Mouse (Mus musculus) C2C12 (cell line): Measurements from ENCODE around the gene Bzw1. TPM values are rescaled to one million over a fixed set of nuclear protein-coding genes. Genes with fewer than 3 reads are reported as not detected.
"Not testable (repeated sequence)": the region's sequence is repeated elsewhere in the genome, so short reads cannot be mapped to it uniquely, and the experiment has no call there.

Source experiments
- H3K27me3 ChIP-seq: one replicate; pipeline ENCODE4 v1.6.1; 2011; ENCODE audit not compliant: control insufficient read depth, insufficient read depth, insufficient read length
- H3K36me3 ChIP-seq: one replicate; pipeline ENCODE4 v1.6.1; 2011; ENCODE audit not compliant: control insufficient read depth, insufficient read depth
- H3K4me3 ChIP-seq: one replicate; pipeline ENCODE4 v1.5.1; 2011; ENCODE audit warnings: mild to moderate bottlenecking, control low read depth; ENCODE audit not compliant: poor library complexity, insufficient read depth, severe bottlenecking
- H3K79me2 ChIP-seq: one replicate; pipeline ENCODE4 v1.6.1; 2011; ENCODE audit not compliant: control insufficient read depth, insufficient read depth
- H3K79me3 ChIP-seq: one replicate; pipeline ENCODE4 v1.6.1; 2011; ENCODE audit warnings: low read depth, control low read depth
- H3ac ChIP-seq: one replicate; pipeline ENCODE3; 2011; ENCODE audit warnings: low read depth; ENCODE audit not compliant: control insufficient read depth, insufficient read length
- CEBPB ChIP-seq: IDR thresholded peaks from one replicate; pipeline ENCODE4 v1.6.1; 2011; ENCODE audit warnings: low read depth, mild to moderate bottlenecking, control low read depth, moderate library complexity
- CTCF ChIP-seq: IDR thresholded peaks from one replicate; pipeline ENCODE4 v1.5.1; 2011; ENCODE audit not compliant: control insufficient read depth, insufficient read depth, insufficient read length
- FOSL1 ChIP-seq: IDR thresholded peaks from one replicate; pipeline ENCODE4 v1.8.0; 2011; ENCODE audit warnings: mild to moderate bottlenecking, low read length; ENCODE audit not compliant: poor library complexity, insufficient read depth, severe bottlenecking
- MAX ChIP-seq: IDR thresholded peaks from one replicate; pipeline ENCODE4 v1.6.1; 2011; ENCODE audit warnings: mild to moderate bottlenecking, control low read depth
- MYOD1 ChIP-seq: IDR thresholded peaks from one replicate; pipeline ENCODE4 v1.6.1; 2011; ENCODE audit warnings: low read depth; ENCODE audit not compliant: control insufficient read depth, insufficient read length
- MYOG ChIP-seq: IDR thresholded peaks from one replicate; pipeline ENCODE4 v1.6.1; 2011; ENCODE audit not compliant: control insufficient read depth, insufficient read length; ENCODE audit errors: extremely low read depth
- USF1 ChIP-seq: IDR thresholded peaks from one replicate; pipeline ENCODE4 v1.6.1; 2011; ENCODE audit warnings: low read depth, mild to moderate bottlenecking, control low read depth, moderate library complexity
- polyA plus RNA-seq: library from polyadenylated mRNA; unstranded; fragments of >200 nt; fragmentation: generic; extraction: Trizol; gene quantifications from one replicate; pipeline ENCODE4 v1.2.1, GENCODE M21; 2012; ENCODE audit warnings: missing spikeins

The Bzw1 gene
- polyA plus RNA-seq, 1 experiment: 79.2 TPM

DNA sequence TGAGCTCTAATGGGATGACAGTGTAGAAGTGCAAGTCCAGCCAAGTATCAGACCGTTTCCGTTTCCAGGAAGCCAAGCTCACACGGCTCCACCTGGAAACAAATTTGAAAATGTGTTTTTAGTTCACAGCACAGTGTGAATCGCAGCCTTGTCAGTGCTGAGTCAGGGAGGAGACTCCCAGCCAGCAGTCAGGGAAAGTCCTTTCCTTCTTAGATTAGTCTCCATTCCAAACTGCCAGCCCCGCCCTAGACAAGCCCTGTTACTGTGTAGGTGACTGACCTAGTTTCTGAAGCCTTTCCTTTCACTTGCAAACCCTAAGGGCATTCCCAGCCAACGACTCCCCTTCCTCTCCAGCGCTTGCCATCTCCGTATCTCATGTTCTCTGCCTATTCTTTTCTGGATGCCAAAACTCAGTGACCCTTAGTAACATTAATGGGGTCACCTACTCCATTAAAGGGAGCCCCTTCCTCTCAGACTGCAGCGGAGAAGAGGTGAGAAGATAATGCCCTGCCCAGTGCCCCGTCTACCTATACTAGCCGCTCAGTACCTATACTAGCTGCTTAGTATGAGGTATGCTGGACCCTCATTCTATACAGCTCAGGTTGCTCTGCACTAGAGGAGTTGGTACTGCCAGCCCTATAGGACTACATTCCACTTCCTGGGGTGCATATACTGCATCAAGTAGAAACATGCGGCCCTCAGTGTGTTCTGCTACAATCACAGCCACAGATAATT, 25.8 kb upstream of the Bzw1 start:
- Histone ChIP-seq H3K36me3 (no peaks in the 10 kb centered on the region), H3K4me3 (no peak overlapping the region), H3K27me3 (no peaks in the 10 kb centered on the region), H3ac (no peak overlapping the region), H3K79me2 (no peaks in the 10 kb centered on the region), H3K79me3 (no peaks in the 10 kb centered on the region)
- no peak for TF ChIP-seq USF1
- TF ChIP-seq FOSL1: no peak
- no peak for TF ChIP-seq CEBPB
- no peak for TF ChIP-seq MYOD1
- TF ChIP-seq MAX: no peak
- no peak for TF ChIP-seq MYOG
- no peak for TF ChIP-seq CTCF

GRCm38 (mm10) chr1:58369716-58370115, 23.0 kb upstream of the Bzw1 start:
- TF ChIP-seq MYOD1 (no peak), FOSL1 (no peak)
- no peaks in the 10 kb centered on the region for H3K27me3 ChIP-seq
- H3K79me2 ChIP-seq: no peaks in the 10 kb centered on the region
- H3ac ChIP-seq: no peak overlapping the region
- H3K4me3 ChIP-seq: no peak overlapping the region
- no peaks in the 10 kb centered on the region for H3K79me3 ChIP-seq
- H3K36me3 ChIP-seq: no peaks in the 10 kb centered on the region

GRCm38 (mm10) chr1:58374266-58374665, 18.4 kb upstream of the Bzw1 start:
- not testable (repeated sequence) for H3K79me2 ChIP-seq, H3K27me3 ChIP-seq, H3K36me3 ChIP-seq, H3K4me3 ChIP-seq, H3K79me3 ChIP-seq, H3ac ChIP-seq

DNA sequence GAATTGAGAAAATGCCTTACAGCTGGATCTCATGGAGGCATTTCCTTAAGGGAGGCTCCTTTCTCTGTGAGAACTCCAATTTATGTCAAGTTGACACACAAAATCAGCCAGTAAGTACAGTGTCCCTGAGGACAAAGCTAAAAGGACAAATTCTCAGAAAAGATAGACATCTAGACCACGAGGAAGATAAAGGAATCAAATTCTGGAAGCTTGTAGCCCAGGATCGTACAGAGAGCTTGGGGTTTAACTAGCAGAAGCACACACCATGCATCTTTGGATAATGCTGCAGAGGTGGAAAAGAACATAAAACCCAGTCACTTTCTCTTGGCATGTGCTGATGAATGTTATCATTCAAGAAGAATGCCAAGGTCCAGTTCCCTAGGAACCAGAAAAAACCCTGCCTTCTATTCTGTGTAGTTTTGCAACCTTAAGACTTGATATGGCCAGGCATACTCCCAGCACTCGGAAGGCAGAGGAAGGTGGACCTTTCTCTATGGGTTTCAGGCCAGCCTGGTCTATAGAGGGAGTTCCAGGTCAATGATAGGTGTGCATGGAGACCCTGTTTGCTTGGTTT, 17.0 kb upstream of the Bzw1 start:
- Histone ChIP-seq H3K27me3 (no peaks in the 10 kb centered on the region), H3K79me2 (no peaks in the 10 kb centered on the region), H3K36me3 (no peaks in the 10 kb centered on the region), H3K79me3 (no peaks in the 10 kb centered on the region), H3ac (no peak overlapping the region), H3K4me3 (no peak overlapping the region)
- TF ChIP-seq CEBPB (no peak), USF1 (no peak), FOSL1 (no peak), CTCF (no peak), MYOG (no peak), MYOD1 (no peak)

DNA sequence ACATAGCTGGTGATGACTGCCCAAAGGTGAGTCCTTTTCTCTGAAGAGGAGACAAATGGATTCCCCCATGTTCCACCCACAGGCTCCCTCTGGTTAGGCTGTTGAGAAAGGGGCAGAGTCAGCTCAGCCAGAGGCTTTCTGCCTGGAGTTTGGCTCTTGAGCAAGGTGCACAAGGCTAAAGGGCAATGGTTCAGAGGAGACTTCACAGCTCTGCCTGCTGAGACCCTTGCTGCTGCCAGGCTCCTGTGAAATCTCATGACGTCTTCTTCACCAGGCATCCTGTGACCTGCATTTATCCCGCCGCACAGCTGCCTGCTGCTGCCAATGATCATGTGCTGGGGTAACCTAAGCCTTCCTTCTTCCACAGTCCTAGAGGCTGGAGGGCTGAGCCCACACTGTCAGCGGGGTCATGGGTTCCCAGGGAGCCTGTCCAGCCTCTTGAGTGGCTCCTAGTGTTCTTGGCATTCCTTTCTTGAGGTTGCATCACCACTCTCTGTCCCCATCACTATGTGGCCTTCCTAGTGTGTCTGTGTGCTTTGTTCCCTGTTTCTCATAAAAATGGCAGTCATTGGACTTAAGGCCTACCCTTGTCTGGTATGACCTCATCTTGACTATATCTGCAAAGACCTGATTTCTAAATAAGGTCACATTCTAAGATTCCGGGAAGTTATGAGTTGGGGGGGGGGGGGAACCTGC, 10.0 kb upstream of the Bzw1 start:
- no peaks in the 10 kb centered on the region for H3K27me3 ChIP-seq
- no peak overlapping the region for H3K4me3 ChIP-seq
- H3K36me3 ChIP-seq: no peaks in the 10 kb centered on the region
- no peaks in the 10 kb centered on the region for H3K79me2 ChIP-seq
- H3K79me3 ChIP-seq: no peaks in the 10 kb centered on the region
- no peak for TF ChIP-seq MYOD1
- no peak for TF ChIP-seq USF1
- no peak for TF ChIP-seq CEBPB
- no peak for TF ChIP-seq MAX
- no peak for TF ChIP-seq MYOG
- TF ChIP-seq FOSL1: no peak
- TF ChIP-seq CTCF: no peak
- H3ac ChIP-seq: no peak overlapping the region
